Mouse (Mus musculus): ENCODE measurements around the gene Med11. TPM values are rescaled to one million over a fixed set of nuclear protein-coding genes. Genes with fewer than 3 reads are reported as not detected.

Gene Med11
- polyA plus RNA-seq, 1 experiment from 2014 or later: 41.7 TPM

- Histone ChIP-seq H3K4me1 (ENCODE audit: control insufficient read depth, insufficient read depth, low read length) (no peaks in the 10 kb centered on the region), H3K36me3 (ENCODE audit: control insufficient read depth, insufficient read depth, low read length) (no peaks in the 10 kb centered on the region), H3K4me2 (ENCODE audit: low read depth, low read length) (no peak overlapping the region), H3K9me3 (ENCODE audit: control insufficient read depth, low read length) (no peaks in the 10 kb centered on the region), H3K4me3 (ENCODE audit: low read length) (no peak overlapping the region), H3K27ac (ENCODE audit: low read length) (no peak overlapping the region), H3K9ac (ENCODE audit: low read depth, low read length) (no peak overlapping the region), H3K27me3 (replicated peaks; ENCODE audit: control insufficient read depth, insufficient read depth, low read length) (no peaks in the 10 kb centered on the region)
- ATAC-seq: no peak
- 50% methylated on average over 4 of the region's 4 CpGs for WGBS
These were observed 36.1 kb downstream of the Med11 start for GRCm38 (mm10) chr11:70487816-70488215.

- no peaks in the 10 kb centered on the region for H3K9me3 ChIP-seq (ENCODE audit: control insufficient read depth, low read length)
- H3K4me2 ChIP-seq (ENCODE audit: low read depth, low read length): no peak overlapping the region
- 86% methylated on average over 3 of the region's 3 CpGs for WGBS
- H3K4me1 ChIP-seq (ENCODE audit: control insufficient read depth, insufficient read depth, low read length): no peaks in the 10 kb centered on the region
- H3K9ac ChIP-seq (ENCODE audit: low read depth, low read length): no peak overlapping the region
- ATAC-seq: no peak
- no peaks in the 10 kb centered on the region for H3K27me3 ChIP-seq (replicated peaks; ENCODE audit: control insufficient read depth, insufficient read depth, low read length)
- H3K4me3 ChIP-seq (ENCODE audit: low read length): no peak overlapping the region
- no peaks in the 10 kb centered on the region for H3K36me3 ChIP-seq (ENCODE audit: control insufficient read depth, insufficient read depth, low read length)
- no peak overlapping the region for H3K27ac ChIP-seq (ENCODE audit: low read length)
These were observed 37.4 kb downstream of the Med11 start for GRCm38 (mm10) chr11:70489138-70489537.

DNA sequence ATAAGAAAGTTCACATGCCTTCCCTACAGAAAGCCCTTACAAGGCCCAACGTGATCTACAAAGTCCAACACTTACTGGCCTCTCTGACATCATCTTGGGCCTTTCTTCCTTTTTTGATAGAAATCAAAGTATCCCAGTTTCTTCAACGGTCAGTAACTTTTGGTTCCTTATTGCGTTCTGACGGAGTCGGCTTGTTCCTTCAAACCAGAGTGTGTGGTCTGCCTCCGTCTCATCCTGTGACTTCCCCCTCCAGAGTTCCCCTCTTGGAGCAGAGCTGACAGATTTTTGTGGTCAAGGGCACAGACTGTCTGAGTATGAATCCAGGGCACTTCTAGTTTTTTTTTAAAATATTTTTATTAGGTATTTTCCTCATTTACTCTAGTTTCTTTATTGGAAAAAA, 38.0 kb downstream of the Med11 start:
- no peaks in the 10 kb centered on the region for H3K9me3 ChIP-seq (ENCODE audit: control insufficient read depth, low read length)
- H3K4me3 ChIP-seq (ENCODE audit: low read length): no peak overlapping the region
- H3K27ac ChIP-seq (ENCODE audit: low read length): no peak overlapping the region
- no peaks in the 10 kb centered on the region for H3K36me3 ChIP-seq (ENCODE audit: control insufficient read depth, insufficient read depth, low read length)
- H3K9ac ChIP-seq (ENCODE audit: low read depth, low read length): no peak overlapping the region
- H3K27me3 ChIP-seq (replicated peaks; ENCODE audit: control insufficient read depth, insufficient read depth, low read length): no peaks in the 10 kb centered on the region
- ATAC-seq: no peak
- no peak overlapping the region for H3K4me2 ChIP-seq (ENCODE audit: low read depth, low read length)
- no peaks in the 10 kb centered on the region for H3K4me1 ChIP-seq (ENCODE audit: control insufficient read depth, insufficient read depth, low read length)
- WGBS: 89% methylated on average over 6 of the region's 6 CpGs

DNA sequence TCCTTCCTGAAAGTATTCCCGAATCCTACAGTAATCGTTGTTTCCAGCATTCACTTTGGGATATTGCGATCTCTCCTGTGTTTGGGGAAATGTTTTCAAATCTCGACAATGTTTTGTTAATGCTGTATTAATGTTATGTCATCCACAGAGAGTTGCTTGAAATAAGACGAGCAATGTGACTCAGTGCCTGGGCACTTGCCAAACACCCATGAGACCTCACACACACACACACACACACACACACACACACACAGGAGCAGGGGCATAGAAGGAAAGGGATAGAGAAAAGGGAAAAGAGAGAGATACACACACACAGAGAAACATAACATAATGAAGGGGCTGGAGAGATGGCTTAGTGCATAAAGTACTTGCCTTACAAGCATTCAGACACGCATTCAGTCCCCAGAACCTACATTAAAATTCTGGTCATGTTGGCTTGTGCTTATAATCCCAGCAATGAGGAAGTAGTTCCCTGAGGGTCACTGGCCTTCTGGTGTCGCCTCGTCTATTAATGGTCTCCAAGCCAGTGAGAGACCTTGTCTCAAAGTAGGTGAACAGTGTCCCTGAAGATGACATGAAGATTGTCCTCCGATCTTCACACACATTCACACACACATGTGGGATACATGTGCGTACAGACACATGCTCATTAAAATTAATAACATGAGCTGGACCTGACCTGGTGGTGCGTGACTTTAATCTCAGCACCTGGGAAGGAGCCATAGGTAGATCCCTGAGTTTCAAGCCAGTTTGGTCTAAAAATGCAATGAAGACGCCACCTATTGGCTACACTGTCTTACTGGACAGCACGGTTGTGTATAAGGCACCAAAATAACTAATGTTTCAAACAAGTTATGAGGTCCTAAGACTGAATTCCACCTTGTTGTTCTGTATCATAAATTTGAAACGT, 48.1 kb downstream of the Med11 start:
- WGBS: 63% methylated on average over 14 of the region's 14 CpGs
- H3K27ac ChIP-seq (ENCODE audit: low read length): peak overlapping the region; percentile 65
- H3K27me3 ChIP-seq (replicated peaks; ENCODE audit: control insufficient read depth, insufficient read depth, low read length): no peaks in the 10 kb centered on the region
- no peak overlapping the region for H3K4me2 ChIP-seq (ENCODE audit: low read depth, low read length)
- no peaks in the 10 kb centered on the region for H3K9me3 ChIP-seq (ENCODE audit: control insufficient read depth, low read length)
- no peak overlapping the region for H3K9ac ChIP-seq (ENCODE audit: low read depth, low read length)
- no peaks in the 10 kb centered on the region for H3K36me3 ChIP-seq (ENCODE audit: control insufficient read depth, insufficient read depth, low read length)
- ATAC-seq: peak; percentile 11; the same call in 1 of the 2 replicates
- peaks cover 6% of the 10 kb centered on the region; the same call in 1 of the 2 replicates for H3K4me1 ChIP-seq (ENCODE audit: control insufficient read depth, insufficient read depth, low read length)
- no peak overlapping the region for H3K4me3 ChIP-seq (ENCODE audit: low read length)

- ATAC-seq: peak; percentile 37; the same call in 1 of the 2 replicates
These were observed 48.7 kb downstream of the Med11 start for GRCm38 (mm10) chr11:70500476-70500812.

DNA sequence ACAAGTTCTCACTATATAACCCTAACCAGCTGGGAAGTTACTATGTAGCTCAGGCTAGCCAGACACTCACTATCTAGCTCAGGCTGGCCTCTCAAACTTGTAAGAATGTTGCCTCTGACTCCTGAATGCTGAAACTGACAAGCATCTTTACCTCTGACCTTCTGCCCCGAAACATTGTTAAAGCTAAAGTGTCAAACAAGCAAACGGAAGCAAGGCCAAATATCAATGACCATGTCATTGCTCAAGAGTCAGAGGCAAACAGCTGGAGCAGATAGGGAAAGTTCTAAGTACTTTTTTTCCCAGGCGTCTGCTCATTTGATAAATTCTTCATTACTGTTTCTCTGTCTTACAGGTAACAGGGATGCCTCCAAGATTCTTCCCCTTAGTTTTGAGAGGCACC, 50.3 kb downstream of the Med11 start:
- H3K4me2 ChIP-seq (ENCODE audit: low read depth, low read length): no peak overlapping the region
- H3K4me3 ChIP-seq (ENCODE audit: low read length): no peak overlapping the region
- H3K9me3 ChIP-seq (ENCODE audit: control insufficient read depth, low read length): no peaks in the 10 kb centered on the region
- no peak overlapping the region for H3K27ac ChIP-seq (ENCODE audit: low read length)
- 53% methylated on average over 3 of the region's 3 CpGs for WGBS
- no peak overlapping the region for H3K9ac ChIP-seq (ENCODE audit: low read depth, low read length)
- no peaks in the 10 kb centered on the region for H3K27me3 ChIP-seq (replicated peaks; ENCODE audit: control insufficient read depth, insufficient read depth, low read length)
- H3K4me1 ChIP-seq (ENCODE audit: control insufficient read depth, insufficient read depth, low read length): peaks cover 6% of the 10 kb centered on the region; the same call in 1 of the 2 replicates
- no peak for ATAC-seq
- no peaks in the 10 kb centered on the region for H3K36me3 ChIP-seq (ENCODE audit: control insufficient read depth, insufficient read depth, low read length)

More at GRCm38 (mm10) chr11:70500476-70500812, 48.7 kb downstream of the Med11 start:
- H3K27me3 ChIP-seq (replicated peaks; ENCODE audit: control insufficient read depth, insufficient read depth, low read length): no peaks in the 10 kb centered on the region
- WGBS: 59% methylated on average over 1 of the region's 1 CpGs
- H3K36me3 ChIP-seq (ENCODE audit: control insufficient read depth, insufficient read depth, low read length): no peaks in the 10 kb centered on the region
- peak overlapping the region; percentile 65 for H3K27ac ChIP-seq (ENCODE audit: low read length)
- H3K4me1 ChIP-seq (ENCODE audit: control insufficient read depth, insufficient read depth, low read length): peaks cover 6% of the 10 kb centered on the region; the same call in 1 of the 2 replicates
- no peak overlapping the region for H3K9ac ChIP-seq (ENCODE audit: low read depth, low read length)
- no peak overlapping the region for H3K4me2 ChIP-seq (ENCODE audit: low read depth, low read length)
- no peaks in the 10 kb centered on the region for H3K9me3 ChIP-seq (ENCODE audit: control insufficient read depth, low read length)
- H3K4me3 ChIP-seq (ENCODE audit: low read length): no peak overlapping the region

Small RNA genes within 50 kb of the gene (microRNA-seq; reads per million reads assigned to microRNA genes)
- not detected for gene Mir7115

Other genes with a start within 250 kb of the Med11 start
- gene Slc16a11, start 239.2 kb upstream of the Med11 start, polyA plus RNA-seq (2015; fragmentation: Nextera tagmentation; extraction: Ambion mirVana): 2.7 TPM in 2 replicates
- 15.9 and 18.0 TPM in 2 replicates for gene Slc16a13, start 230.9 kb upstream of the Med11 start, polyA plus RNA-seq (2015; fragmentation: Nextera tagmentation; extraction: Ambion mirVana)
- gene Bcl6b, start 222.1 kb upstream of the Med11 start, polyA plus RNA-seq (2015; fragmentation: Nextera tagmentation; extraction: Ambion mirVana): 10.3 and 10.4 TPM in 2 replicates
- 118 and 129 TPM in 2 replicates for gene 0610010K14Rik, start 214.0 kb upstream of the Med11 start, polyA plus RNA-seq (2015; fragmentation: Nextera tagmentation; extraction: Ambion mirVana)
- 9.9 and 10.7 TPM in 2 replicates for gene Gm21988, start 212.1 kb upstream of the Med11 start, polyA plus RNA-seq (2015; fragmentation: Nextera tagmentation; extraction: Ambion mirVana)
- gene Rnasek, start 212.1 kb upstream of the Med11 start, polyA plus RNA-seq (2015; fragmentation: Nextera tagmentation; extraction: Ambion mirVana): 269 and 308 TPM in 2 replicates
- 1.5 and 1.8 TPM in 2 replicates for gene Alox12, start 196.6 kb upstream of the Med11 start, polyA plus RNA-seq (2015; fragmentation: Nextera tagmentation; extraction: Ambion mirVana)
- 0.13 TPM in 1 of 2 replicates, not detected in the other for gene Alox12e, start 129.3 kb upstream of the Med11 start, polyA plus RNA-seq (2015; fragmentation: Nextera tagmentation; extraction: Ambion mirVana)
- gene Alox15, start 99.9 kb upstream of the Med11 start, polyA plus RNA-seq (2015; fragmentation: Nextera tagmentation; extraction: Ambion mirVana): 0.64 and 1.1 TPM in 2 replicates
- gene Pelp1, start 41.9 kb upstream of the Med11 start, polyA plus RNA-seq (2015; fragmentation: Nextera tagmentation; extraction: Ambion mirVana): 29.1 and 31.5 TPM in 2 replicates
- 10.1 and 10.7 TPM in 2 replicates for gene Arrb2, start 19.3 kb upstream of the Med11 start, polyA plus RNA-seq (2015; fragmentation: Nextera tagmentation; extraction: Ambion mirVana)
- 1.1 and 1.2 TPM in 2 replicates for gene Zmynd15, start 7.5 kb downstream of the Med11 start, polyA plus RNA-seq (2015; fragmentation: Nextera tagmentation; extraction: Ambion mirVana)
- gene Cxcl16, start 8.1 kb downstream of the Med11 start, polyA plus RNA-seq (2015; fragmentation: Nextera tagmentation; extraction: Ambion mirVana): 10.9 and 11.9 TPM in 2 replicates
- 253 and 283 TPM in 2 replicates for gene Tm4sf5, start 53.3 kb downstream of the Med11 start, polyA plus RNA-seq (2015; fragmentation: Nextera tagmentation; extraction: Ambion mirVana)
- gene Vmo1, start 62.7 kb downstream of the Med11 start, polyA plus RNA-seq (2015; fragmentation: Nextera tagmentation; extraction: Ambion mirVana): 0.28 and 0.71 TPM in 2 replicates
- 1.9 and 2.0 TPM in 2 replicates for gene Gltpd2, start 67.3 kb downstream of the Med11 start, polyA plus RNA-seq (2015; fragmentation: Nextera tagmentation; extraction: Ambion mirVana)
- gene Psmb6, start 73.4 kb downstream of the Med11 start, polyA plus RNA-seq (2015; fragmentation: Nextera tagmentation; extraction: Ambion mirVana): 626 and 669 TPM in 2 replicates
- gene Gm40193, start 81.0 kb downstream of the Med11 start, polyA plus RNA-seq (2015; fragmentation: Nextera tagmentation; extraction: Ambion mirVana): not detected in 2 replicates
- 9.3 and 10.0 TPM in 2 replicates for gene Pld2, start 88.1 kb downstream of the Med11 start, polyA plus RNA-seq (2015; fragmentation: Nextera tagmentation; extraction: Ambion mirVana)
- 9.3 and 10.6 TPM in 2 replicates for gene Mink1, start 111.0 kb downstream of the Med11 start, polyA plus RNA-seq (2015; fragmentation: Nextera tagmentation; extraction: Ambion mirVana)
- gene 4930544D05Rik, start 163.9 kb downstream of the Med11 start, polyA plus RNA-seq (2015; fragmentation: Nextera tagmentation; extraction: Ambion mirVana): not detected in 2 replicates
- 0.17 TPM in 1 of 2 replicates, not detected in the other for gene Chrne, start 167.3 kb downstream of the Med11 start, polyA plus RNA-seq (2015; fragmentation: Nextera tagmentation; extraction: Ambion mirVana)
- gene Gp1ba, start 187.2 kb downstream of the Med11 start, polyA plus RNA-seq (2015; fragmentation: Nextera tagmentation; extraction: Ambion mirVana): 0.05 and 0.06 TPM in 2 replicates
- 121 and 123 TPM in 2 replicates for gene Rnf167, start 195.3 kb downstream of the Med11 start, polyA plus RNA-seq (2015; fragmentation: Nextera tagmentation; extraction: Ambion mirVana)
- gene Slc25a11, start 195.6 kb downstream of the Med11 start, polyA plus RNA-seq (2015; fragmentation: Nextera tagmentation; extraction: Ambion mirVana): 215 and 216 TPM in 2 replicates
- 2,307 and 2,326 TPM in 2 replicates for gene Pfn1, start 202.7 kb downstream of the Med11 start, polyA plus RNA-seq (2015; fragmentation: Nextera tagmentation; extraction: Ambion mirVana)
- gene Eno3, start 205.3 kb downstream of the Med11 start, polyA plus RNA-seq (2015; fragmentation: Nextera tagmentation; extraction: Ambion mirVana): 12.8 and 13.5 TPM in 2 replicates
- 132 and 159 TPM in 2 replicates for gene Spag7, start 217.5 kb downstream of the Med11 start, polyA plus RNA-seq (2015; fragmentation: Nextera tagmentation; extraction: Ambion mirVana)
- 14.2 and 14.4 TPM in 2 replicates for gene Camta2, start 236.2 kb downstream of the Med11 start, polyA plus RNA-seq (2015; fragmentation: Nextera tagmentation; extraction: Ambion mirVana)
- gene Inca1, start 248.2 kb downstream of the Med11 start, polyA plus RNA-seq (2015; fragmentation: Nextera tagmentation; extraction: Ambion mirVana): 1.4 and 1.8 TPM in 2 replicates
- gene Kif1c, start 248.6 kb downstream of the Med11 start, polyA plus RNA-seq (2015; fragmentation: Nextera tagmentation; extraction: Ambion mirVana): 2.3 and 2.8 TPM in 2 replicates

Measured in intestine, embryonic 16.5 days (tissue).